In the genomic region with DNA sequence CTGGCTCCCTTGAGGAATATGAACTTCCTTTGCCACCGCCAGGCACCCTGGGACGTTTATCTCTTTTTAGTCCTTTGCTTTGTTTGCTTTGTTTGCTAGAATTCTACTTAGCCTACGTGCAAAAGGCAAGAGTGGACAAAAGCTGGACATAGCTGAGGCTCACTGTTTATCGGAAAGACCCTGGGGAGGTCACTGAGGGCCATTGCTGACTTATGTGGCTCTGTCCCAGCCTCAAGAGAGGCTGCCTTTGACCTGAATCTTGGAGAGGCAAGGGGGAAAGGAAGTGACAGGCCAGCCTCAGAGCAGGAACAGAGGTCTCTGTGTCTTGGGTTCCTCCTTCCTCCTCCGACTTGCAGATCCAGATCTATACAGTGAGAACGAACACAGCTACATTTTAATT, we compare ENCODE assay signal across 24 mouse cellular contexts. TPM values are rescaled to one million over a fixed set of nuclear protein-coding genes. Genes with fewer than 3 reads are reported as not detected.
A peak's percentile ranks its signal among the peaks of the same experiment; 100 is the strongest.
DNase-seq lines count a peak whose midpoint lies in the region; ATAC-seq and TF ChIP-seq lines count a peak whose summit lies in the region.
"Had no signal": no experiment of that assay in that cellular context is flagged by ENCODE, and none has a peak within 500 bp of the region (broad histone marks: within the 10 kb centered on the region; RNA-seq: fewer than 3 reads in every experiment).

No protein-coding gene starts in this region.

- H3K27ac ChIP-seq in liver, embryonic 13.5 days = no peak overlapping the region
- no peak overlapping the region for H3K27ac ChIP-seq in liver, embryonic 12.5 days
- peak overlapping the region; percentile 34; the same call in 1 of the 2 replicates for H3K27ac ChIP-seq in brown adipose tissue, adult 24 weeks (replicated peaks; ENCODE audit: low read depth, low read length)
- H3K27ac ChIP-seq in forebrain, embryonic 10.5 days = no peak overlapping the region
- H3K27ac ChIP-seq in cerebellum, adult 2 months (ENCODE audit: insufficient read depth, low read length) = no peak overlapping the region
- H3K27ac ChIP-seq: embryonic facial prominence, embryonic 12.5 days; forebrain, embryonic 13.5 days; hindbrain, embryonic 10.5 days; intestine, embryonic 15.5 days; limb, embryonic 12.5 days; midbrain, embryonic 12.5 days; neural tube, embryonic 15.5 days; stomach, embryonic 15.5 days had no signal

- peak; percentile 22 for DNase-seq in kidney, adult 11 months
- no peak for DNase-seq in kidney, postnatal 4 days
- no peak for DNase-seq in liver, embryonic 13.5 days
- peak; percentile 27 to 55 for DNase-seq in kidney, postnatal 25 days
- no peak for DNase-seq in forebrain, embryonic 10.5 days (ENCODE audit: extremely low spot score, low spot score)
- DNase-seq in cerebellum, adult 2 months = no peak
- DNase-seq: adrenal gland, adult 2 months; cerebellum, adult 18-20 months; cerebellum, postnatal 25 days; right cerebral cortex, adult 18-20 months; thymus, postnatal 25 days had no signal

- no peak for TF ChIP-seq POLR2A in cerebellum, adult 2 months (IDR thresholded peaks at IDR 0.05; ENCODE audit: borderline replicate concordance, insufficient read depth, low read length)

- H3K27me3 ChIP-seq in liver, embryonic 13.5 days = no peaks in the 10 kb centered on the region
- no peaks in the 10 kb centered on the region for H3K27me3 ChIP-seq in liver, embryonic 12.5 days (replicated peaks)
- H3K27me3 ChIP-seq in forebrain, embryonic 10.5 days (ENCODE audit: poor library complexity, severe bottlenecking) = no peaks in the 10 kb centered on the region
- H3K27me3 ChIP-seq in cerebellum, adult 2 months (ENCODE audit: control insufficient read depth, insufficient read depth, low read length) = no peaks in the 10 kb centered on the region
- H3K27me3 ChIP-seq: embryonic facial prominence, embryonic 12.5 days; forebrain, embryonic 13.5 days; intestine, embryonic 15.5 days; limb, embryonic 12.5 days; midbrain, embryonic 12.5 days; stomach, embryonic 15.5 days had no signal

- no peaks in the 10 kb centered on the region for H3K9me3 ChIP-seq in liver, embryonic 13.5 days (replicated peaks)
- H3K9me3 ChIP-seq in liver, embryonic 12.5 days (replicated peaks) = no peaks in the 10 kb centered on the region
- no peaks in the 10 kb centered on the region for H3K9me3 ChIP-seq in forebrain, embryonic 10.5 days
- H3K9me3 ChIP-seq: embryonic facial prominence, embryonic 12.5 days; forebrain, embryonic 13.5 days; hindbrain, embryonic 10.5 days; intestine, embryonic 15.5 days; limb, embryonic 12.5 days; midbrain, embryonic 12.5 days; neural tube, embryonic 15.5 days; stomach, embryonic 15.5 days had no signal

- no peaks in the 10 kb centered on the region for H3K36me3 ChIP-seq in liver, embryonic 13.5 days
- no peaks in the 10 kb centered on the region for H3K36me3 ChIP-seq in liver, embryonic 12.5 days
- no peaks in the 10 kb centered on the region for H3K36me3 ChIP-seq in forebrain, embryonic 10.5 days (replicated peaks)
- H3K36me3 ChIP-seq: embryonic facial prominence, embryonic 12.5 days; hindbrain, embryonic 10.5 days; intestine, embryonic 15.5 days; limb, embryonic 12.5 days; midbrain, embryonic 12.5 days; neural tube, embryonic 15.5 days; stomach, embryonic 15.5 days had no signal

- no peaks in the 10 kb centered on the region for H3K4me1 ChIP-seq in liver, embryonic 13.5 days (replicated peaks)
- 0 out of 2 replicates have a peak, but pooled peaks cover 6% of the 10 kb centered on the region for H3K4me1 ChIP-seq in liver, embryonic 12.5 days
- 0 out of 2 replicates have a peak, but pooled peaks cover 2% of the 10 kb centered on the region for H3K4me1 ChIP-seq in brown adipose tissue, adult 24 weeks (ENCODE audit: control insufficient read depth, insufficient read depth, insufficient read length, low read length)
- no peaks in the 10 kb centered on the region; the same call in 1 of the 2 replicates for H3K4me1 ChIP-seq in forebrain, embryonic 10.5 days
- no peaks in the 10 kb centered on the region; the same call in 1 of the 2 replicates for H3K4me1 ChIP-seq in cerebellum, adult 2 months (ENCODE audit: control insufficient read depth, insufficient read depth, low read length)
- H3K4me1 ChIP-seq: embryonic facial prominence, embryonic 12.5 days; forebrain, embryonic 13.5 days; limb, embryonic 12.5 days; midbrain, embryonic 12.5 days; stomach, embryonic 15.5 days had no signal

- H3K4me3 ChIP-seq in liver, embryonic 13.5 days (replicated peaks) = no peak overlapping the region
- H3K4me3 ChIP-seq in liver, embryonic 12.5 days = no peak overlapping the region
- H3K4me3 ChIP-seq in brown adipose tissue, adult 24 weeks (ENCODE audit: insufficient read depth, low read depth, low read length) = no peak overlapping the region
- H3K4me3 ChIP-seq in forebrain, embryonic 10.5 days = no peak overlapping the region
- no peak overlapping the region for H3K4me3 ChIP-seq in cerebellum, adult 2 months (replicated peaks; ENCODE audit: insufficient read depth, low read depth, low read length)
- H3K4me3 ChIP-seq: embryonic facial prominence, embryonic 12.5 days; erythroblast, embryonic 14.5 days; forebrain, embryonic 13.5 days; hindbrain, embryonic 10.5 days; intestine, embryonic 15.5 days; limb, embryonic 12.5 days; midbrain, embryonic 12.5 days; neural tube, embryonic 15.5 days; stomach, embryonic 15.5 days had no signal

- peak; percentile 36; the same call in 1 of the 2 replicates for ATAC-seq in liver, embryonic 13.5 days (ENCODE audit: low read depth)
- no peak for ATAC-seq in liver, embryonic 12.5 days
- ATAC-seq: forebrain, embryonic 13.5 days; hindbrain, embryonic 16.5 days; intestine, embryonic 15.5 days had no signal

- no peak overlapping the region for H3K4me2 ChIP-seq in liver, embryonic 13.5 days
- no peak overlapping the region for H3K4me2 ChIP-seq in liver, embryonic 12.5 days
- H3K4me2 ChIP-seq: embryonic facial prominence, embryonic 12.5 days; forebrain, embryonic 13.5 days; intestine, embryonic 15.5 days; limb, embryonic 12.5 days; midbrain, embryonic 12.5 days; neural tube, embryonic 15.5 days; stomach, embryonic 15.5 days had no signal

- 52% methylated on average over 6 of the region's 6 CpGs for WGBS in liver, embryonic 13.5 days (ENCODE audit: insufficient replicate concordance)
- 52% methylated on average over 6 of the region's 6 CpGs for WGBS in liver, embryonic 12.5 days (ENCODE audit: insufficient replicate concordance)
- WGBS in forebrain, embryonic 10.5 days = 78% methylated on average over 6 of the region's 6 CpGs
- WGBS in cerebellum, adult 2 months = 72% methylated on average over 6 of the region's 6 CpGs

- TF ChIP-seq CTCF in cerebellum, adult 2 months (IDR thresholded peaks at IDR 0.05; ENCODE audit: borderline replicate concordance, insufficient read depth, low read depth, low read length) = no peak

- no peak overlapping the region for H3K9ac ChIP-seq in liver, embryonic 13.5 days
- H3K9ac ChIP-seq in liver, embryonic 12.5 days = no peak overlapping the region
- H3K9ac ChIP-seq: embryonic facial prominence, embryonic 12.5 days; forebrain, embryonic 13.5 days; intestine, embryonic 15.5 days; limb, embryonic 12.5 days; midbrain, embryonic 12.5 days; neural tube, embryonic 15.5 days; stomach, embryonic 15.5 days had no signal

RNA-seq across cellular contexts. Expression of a gene that starts 21.0 kb away (rescaled TPM):
- 4.1 and 4.2 TPM in 2 replicates for polyA plus RNA-seq in liver, embryonic 13.5 days (2015; fragmentation: Nextera tagmentation; extraction: Ambion mirVana)
- 3.9 and 4.4 TPM in 2 replicates for polyA plus RNA-seq in liver, embryonic 12.5 days (2016; fragmentation: Nextera tagmentation; extraction: Ambion mirVana)
- 2.4 and 3.0 TPM in 2 replicates for polyA plus RNA-seq in brown adipose tissue, adult 24 weeks (2012; ENCODE audit: insufficient read depth, insufficient read length, missing spikeins)
- 1.5 and 2.1 TPM in 2 replicates for polyA plus RNA-seq in forebrain, embryonic 10.5 days (2016; fragmentation: Nextera tagmentation; extraction: Ambion mirVana)
- 5.5 and 7.1 TPM in 2 replicates for polyA plus RNA-seq in cerebellum, adult 2 months (2012; rRNA removed)
- polyA plus RNA-seq: C2C12; erythroblast, embryonic 14.5 days had no signal

RNA-seq across cellular contexts. Expression of a gene that starts 43.8 kb away (rescaled TPM):
- polyA plus RNA-seq in liver, embryonic 13.5 days (2015; fragmentation: Nextera tagmentation; extraction: Ambion mirVana) = not detected in 2 replicates
- polyA plus RNA-seq in liver, embryonic 12.5 days (2016; fragmentation: Nextera tagmentation; extraction: Ambion mirVana) = not detected in 2 replicates
- polyA plus RNA-seq in brown adipose tissue, adult 24 weeks (2012; ENCODE audit: insufficient read depth, insufficient read length, missing spikeins) = not detected in 2 replicates
- polyA plus RNA-seq in forebrain, embryonic 10.5 days (2016; fragmentation: Nextera tagmentation; extraction: Ambion mirVana) = not detected in 2 replicates
- not detected in 2 replicates for polyA plus RNA-seq in cerebellum, adult 2 months (2012; rRNA removed)
- polyA plus RNA-seq: C2C12; embryonic facial prominence, embryonic 12.5 days; erythroblast, embryonic 14.5 days; forebrain, embryonic 13.5 days; hindbrain, embryonic 10.5 days; hindbrain, embryonic 16.5 days; limb, embryonic 12.5 days; midbrain, embryonic 12.5 days; neural tube, embryonic 15.5 days; stomach, embryonic 15.5 days had no signal

Comparison
In these comparisons a context has a peak if more than half of its experiments do, and no peak if none do; other contexts are left out.
1. DNase-seq: peak in kidney, adult 11 months (single experiment) and kidney, postnatal 25 days (2 of 2); none in kidney, postnatal 4 days (0 of 2), liver, embryonic 13.5 days (single experiment), forebrain, embryonic 10.5 days (single experiment) and cerebellum, adult 2 months (0 of 2).